Mouse (Mus musculus) myocyte (in vitro differentiated cells): ENCODE data around the gene Itgb1bp1.

Experiments
- MAX ChIP-seq: IDR thresholded peaks from one replicate; pipeline ENCODE4 v1.6.1; 2011; ENCODE audit warnings: low read depth, mild to moderate bottlenecking, control low read depth
- POLR2A ChIP-seq: IDR thresholded peaks from one replicate; pipeline ENCODE4 v1.6.1; 2011; ENCODE audit warnings: low read depth, mild to moderate bottlenecking, control low read depth, moderate library complexity; ENCODE audit not compliant: insufficient read length
- USF1 ChIP-seq: IDR thresholded peaks from one replicate; pipeline ENCODE4 v1.6.1; 2011; ENCODE audit warnings: low read depth, mild to moderate bottlenecking, control low read depth, moderate library complexity

GRCm38 (mm10) chr12:21316869-21317265 lies 30.8 kb upstream of the Itgb1bp1 start:
- no peak for TF ChIP-seq POLR2A
- TF ChIP-seq MAX, result no peak
- TF ChIP-seq USF1, result no peak
